Mouse (Mus musculus): ENCODE measurements around the gene Cacna2d4.

The Cacna2d4 gene

DNA sequence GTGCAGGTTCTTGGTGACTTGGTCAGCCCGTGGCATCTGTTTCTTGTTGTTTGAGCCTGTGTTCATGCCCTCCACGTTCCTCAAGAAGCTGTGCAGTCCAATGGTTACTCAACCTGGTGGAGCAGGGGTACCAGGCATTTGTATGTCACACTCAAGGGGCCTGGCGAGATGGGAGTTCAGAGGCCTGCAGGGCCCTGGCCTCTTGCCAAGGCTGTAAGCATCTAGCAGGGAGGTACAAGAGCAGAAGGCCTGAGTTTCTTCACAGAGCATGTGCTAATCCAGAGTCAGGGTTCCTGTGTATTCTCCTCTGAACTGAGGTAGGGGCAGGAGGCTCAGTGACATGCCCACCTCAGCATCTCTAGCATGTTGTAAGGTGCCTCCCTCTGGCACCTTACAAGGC is 76.8 kb downstream of the Cacna2d4 start:
- DNase-seq = no peak

GRCm38 (mm10) chr6:119313588-119314375 is 77.5 kb downstream of the Cacna2d4 start:
- DNase-seq = no peak

GRCm38 (mm10) chr6:119314751-119315476 is 78.6 kb downstream of the Cacna2d4 start:
- no peak for DNase-seq

GRCm38 (mm10) chr6:119318732-119319131 is 82.4 kb downstream of the Cacna2d4 start:
- no peak for DNase-seq

DNA sequence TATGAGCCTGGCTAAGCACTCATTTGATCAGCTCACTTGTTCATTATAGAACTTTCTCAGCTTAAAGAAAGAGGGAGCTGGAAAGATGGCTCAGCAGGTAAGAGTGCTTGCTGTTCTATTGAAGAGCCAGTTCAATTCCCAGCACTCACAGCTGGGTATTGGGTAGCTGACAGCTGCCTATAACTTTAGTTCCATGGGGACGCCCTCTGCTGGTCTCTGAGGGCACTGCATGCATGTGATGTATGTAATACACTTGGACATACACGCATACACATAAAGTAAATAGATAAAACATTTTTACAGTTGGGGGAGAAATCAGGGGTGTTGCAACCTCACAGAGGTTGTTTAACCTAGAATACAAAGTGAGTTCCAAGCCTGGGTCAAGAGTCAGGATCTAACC is 83.0 kb downstream of the Cacna2d4 start:
- no peak for DNase-seq

DNA sequence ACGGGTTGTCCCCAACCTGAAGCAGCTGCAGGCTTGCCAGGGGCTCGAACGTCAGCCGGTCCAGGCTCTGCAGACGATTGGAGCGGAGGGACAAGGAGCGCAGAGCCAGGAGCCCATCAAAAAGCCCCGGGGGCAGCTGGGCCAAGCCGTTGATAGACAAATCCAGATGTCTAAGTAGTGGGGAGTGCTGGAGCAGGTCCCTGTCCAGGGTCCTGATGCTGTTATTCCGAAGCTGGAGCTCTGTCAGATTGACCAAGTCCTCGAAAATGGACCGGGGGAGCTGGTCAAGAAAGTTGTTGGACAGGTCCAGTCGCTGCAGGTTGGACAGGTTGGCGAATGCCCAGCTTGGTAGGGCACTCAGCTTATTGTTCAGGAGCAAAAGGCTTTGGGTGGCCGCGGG is 84.2 kb downstream of the Cacna2d4 start:
- peak; percentile 65 for DNase-seq

DNA sequence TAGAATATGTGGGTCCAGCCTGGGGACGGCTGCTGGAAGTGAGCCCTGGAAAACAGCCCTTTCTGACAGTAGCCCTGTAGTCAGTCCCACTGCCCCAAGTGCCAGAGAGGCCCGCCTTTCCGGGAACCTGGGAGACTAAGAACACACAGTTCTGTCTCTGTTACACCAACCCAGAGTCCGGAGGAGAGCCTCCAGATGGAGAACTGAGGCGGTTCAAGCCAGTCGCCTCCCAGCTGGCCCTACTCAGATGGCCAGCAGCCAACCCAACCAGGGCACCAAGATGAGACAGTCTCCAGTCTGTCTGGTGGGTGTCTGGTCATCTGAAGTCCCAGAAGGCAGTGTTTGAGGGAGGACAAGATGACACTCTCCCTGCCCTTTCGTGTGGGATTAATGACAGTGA is 85.4 kb downstream of the Cacna2d4 start:
- DNase-seq = no peak

- no peak for DNase-seq
These were observed 88.5 kb downstream of the Cacna2d4 start for GRCm38 (mm10) chr6:119324776-119325175.

DNA sequence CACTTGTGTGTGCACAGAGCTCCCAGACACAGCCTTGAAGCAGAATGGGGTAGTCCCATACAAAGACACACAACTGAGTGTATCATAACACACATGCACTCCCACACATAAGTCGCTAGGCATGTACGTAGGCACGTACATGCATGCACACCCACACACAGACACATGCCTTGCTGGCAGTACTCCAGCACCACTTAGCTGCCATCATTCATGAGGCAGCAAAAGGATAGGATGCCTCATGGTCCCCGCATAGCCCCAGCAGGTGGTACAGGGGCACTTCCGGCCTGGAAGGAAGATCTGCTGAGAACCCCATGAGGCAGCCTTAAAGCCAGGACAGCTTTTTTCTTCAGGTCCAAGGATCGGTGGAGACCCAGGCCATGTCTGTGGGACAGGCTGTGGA is 89.7 kb downstream of the Cacna2d4 start:
- DNase-seq = no peak

GRCm38 (mm10) chr6:119326541-119326940 is 90.2 kb downstream of the Cacna2d4 start:
- no peak for DNase-seq

- DNase-seq = peak; percentile 49
These were observed 92.3 kb downstream of the Cacna2d4 start for GRCm38 (mm10) chr6:119328521-119329115.

- peak; percentile 65 for DNase-seq
These were observed 92.9 kb downstream of the Cacna2d4 start for GRCm38 (mm10) chr6:119329215-119329714.

- DNase-seq = no peak
These were observed 93.6 kb downstream of the Cacna2d4 start for GRCm38 (mm10) chr6:119329936-119330335.

GRCm38 (mm10) chr6:119330506-119330905 is 94.2 kb downstream of the Cacna2d4 start, which contains the start of gene Lrtm2:
Gene Lrtm2 (minus strand): TSS chr6:119330766.
- DNase-seq = peak; percentile 14

DNA sequence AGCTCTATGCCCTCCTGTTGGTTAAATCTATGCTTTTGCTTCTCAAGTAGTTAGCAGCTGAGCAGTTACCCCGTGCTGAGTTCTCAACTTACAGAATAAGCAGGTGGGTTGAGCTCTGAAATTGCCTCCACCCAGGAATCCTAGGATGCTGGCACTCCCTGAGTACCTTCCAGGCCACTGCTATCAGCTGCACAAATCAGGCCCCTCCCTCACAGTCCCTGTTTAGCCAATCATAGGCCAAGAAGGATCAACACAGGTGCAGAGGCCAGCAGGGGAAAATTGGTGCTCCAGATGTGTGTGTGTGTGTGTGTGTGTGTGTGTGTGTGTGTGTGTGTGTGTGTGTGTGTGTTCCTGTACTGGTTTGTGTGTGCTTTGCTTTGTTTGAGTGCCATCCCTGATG is 95.8 kb downstream of the Cacna2d4 start:
- peak; percentile 33 for DNase-seq

GRCm38 (mm10) chr6:119333202-119333601 is 96.9 kb downstream of the Cacna2d4 start:
- DNase-seq = peak; percentile 45

DNA sequence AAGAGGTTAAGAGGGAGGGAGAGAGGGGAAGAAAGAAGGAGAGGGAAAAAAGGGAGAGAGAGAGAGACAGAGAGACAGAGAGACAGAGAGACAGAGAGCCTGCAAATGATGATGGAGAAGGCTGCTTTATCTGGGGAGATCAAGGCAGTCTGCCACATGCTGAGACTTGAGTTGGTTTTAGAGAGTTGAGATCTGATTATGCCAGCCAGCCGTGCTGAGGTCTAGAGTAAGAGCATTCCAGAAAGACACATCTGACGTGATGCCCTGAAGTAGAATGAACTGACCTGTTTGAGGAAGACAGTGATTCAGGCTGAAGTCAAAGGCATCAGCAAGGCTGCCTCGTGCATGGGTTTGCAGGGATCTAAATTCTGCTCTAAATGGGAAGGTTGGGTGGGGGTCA is 97.5 kb downstream of the Cacna2d4 start:
- DNase-seq = no peak

DNA sequence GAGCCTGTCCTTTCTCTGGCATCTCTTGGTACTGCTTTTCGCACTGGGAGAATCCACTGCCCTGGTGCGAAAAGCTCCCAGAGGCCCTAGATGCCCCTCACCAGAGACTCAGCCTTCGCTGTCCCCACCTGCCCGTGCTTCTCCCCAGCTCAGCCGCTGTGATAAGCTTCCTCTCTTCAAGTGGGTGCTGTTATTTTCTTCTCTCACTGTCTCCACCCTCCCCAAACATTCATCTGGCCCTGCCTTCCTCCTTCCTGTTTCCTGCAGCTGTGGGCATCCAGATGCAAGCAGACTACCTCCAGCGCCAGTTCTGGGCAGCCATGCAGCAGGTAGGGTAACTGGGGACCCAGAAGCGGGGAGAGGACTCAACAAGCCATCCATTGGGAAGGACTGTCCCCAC is 99.8 kb downstream of the Cacna2d4 start:
- DNase-seq = no peak

DNA sequence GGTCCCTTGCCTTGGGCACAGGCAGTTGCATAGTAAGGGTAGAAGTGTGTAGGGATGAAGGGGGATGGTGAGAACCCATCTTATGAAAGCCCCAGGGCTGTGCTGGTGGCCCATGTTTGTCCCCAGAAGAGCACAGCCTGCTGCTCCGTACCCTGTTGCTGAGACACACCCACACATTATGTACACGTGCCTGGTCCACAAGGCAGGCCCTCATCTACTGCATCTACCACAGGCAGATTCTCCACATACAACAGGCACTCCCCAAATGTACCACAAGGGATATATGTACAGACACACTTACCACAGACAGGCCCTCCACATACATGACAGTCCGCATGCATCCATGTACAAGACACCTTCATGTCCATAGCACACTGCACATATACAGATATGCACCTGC is 101.0 kb downstream of the Cacna2d4 start:
- no peak for DNase-seq

DNA sequence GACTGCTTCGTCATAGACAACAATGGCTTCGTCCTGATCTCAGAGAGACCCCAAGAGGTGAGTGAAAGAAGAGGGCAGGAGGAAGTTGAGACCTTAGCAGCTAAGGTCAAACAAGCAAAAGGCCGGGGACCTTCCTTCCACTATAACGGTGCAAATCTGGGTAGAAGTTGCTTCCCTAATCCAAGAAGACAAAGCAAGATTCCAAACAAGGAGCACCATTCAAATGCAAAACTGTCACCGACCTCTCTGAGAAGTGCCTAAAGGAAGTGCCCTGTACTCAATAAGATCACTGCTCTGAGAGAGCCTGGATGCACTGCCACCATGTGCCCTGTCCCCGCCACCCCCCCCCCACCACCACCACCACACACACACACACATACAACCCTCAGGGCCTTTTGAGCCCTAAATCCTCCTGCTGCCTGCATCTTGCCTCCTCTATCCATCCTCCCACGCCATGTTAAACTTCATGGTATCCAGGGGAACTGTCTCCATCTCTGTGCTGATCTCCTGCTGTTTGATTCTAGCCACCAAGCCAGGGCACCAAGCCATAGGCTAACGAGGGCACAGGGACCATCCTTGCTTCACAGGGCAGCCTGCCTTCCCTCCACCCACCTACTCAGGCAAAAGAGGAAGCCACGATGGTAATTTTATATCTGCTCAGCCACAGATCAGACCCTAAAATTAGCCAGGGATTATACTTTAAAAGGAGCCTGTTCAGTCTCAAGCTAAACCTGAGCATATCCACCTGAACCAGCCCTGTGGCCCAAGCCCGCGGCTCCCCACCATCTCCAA is 102.0 kb downstream of the Cacna2d4 start:
- no peak for DNase-seq

DNA sequence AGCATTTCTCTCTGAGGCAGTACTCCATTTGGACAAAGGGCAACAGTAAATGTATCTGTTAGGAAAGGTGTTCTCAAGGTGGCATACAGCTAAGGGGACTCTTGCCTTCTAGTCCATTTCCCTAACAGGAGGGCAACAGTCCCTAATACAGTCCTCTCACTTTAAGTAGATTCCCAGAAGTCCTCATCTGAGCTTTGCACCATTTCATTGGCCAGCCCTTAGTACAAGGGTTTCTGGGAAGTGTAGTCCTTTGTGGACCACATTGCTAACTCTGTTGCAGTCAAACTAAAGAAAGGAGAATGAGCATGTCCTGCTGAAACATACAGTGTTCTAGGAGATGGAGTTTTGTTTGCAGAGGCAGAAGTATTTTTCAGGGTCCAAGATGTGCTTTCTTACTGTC is 105.1 kb downstream of the Cacna2d4 start:
- DNase-seq = peak; percentile 41

- no peak for DNase-seq
These were observed 109.9 kb downstream of the Cacna2d4 start for GRCm38 (mm10) chr6:119346257-119346656.

DNA sequence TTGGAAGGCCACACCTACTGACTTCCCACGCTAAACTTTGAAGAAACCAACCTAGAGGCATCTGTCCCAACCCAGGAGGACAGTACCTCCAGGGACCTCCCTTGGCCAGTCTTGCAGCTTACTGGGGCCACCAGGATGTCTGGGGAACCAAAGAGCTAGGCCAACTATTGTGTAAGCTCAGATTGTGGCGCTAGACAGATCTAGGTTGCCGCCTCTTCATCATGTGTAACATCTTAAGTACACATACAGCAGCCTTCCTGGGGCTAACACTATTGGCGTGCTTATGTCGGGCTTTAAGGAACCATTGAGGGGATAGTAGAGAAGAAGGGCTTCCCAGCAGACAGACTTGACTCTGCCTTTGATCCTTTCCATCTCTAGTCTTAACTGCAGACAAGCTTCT is 111.5 kb downstream of the Cacna2d4 start:
- DNase-seq = no peak

All from lung, postnatal 10 days (tissue).